Mouse (Mus musculus) liver, embryonic 14.5 days (tissue): ENCODE measurements around the gene Ghitm.

Source experiments
- CTCF ChIP-seq: IDR thresholded peaks from 2 replicates; pipeline ENCODE4 v1.5.1; 2016; ENCODE audit warnings: antibody characterized with exemption, low read depth, control low read depth
- EP300 ChIP-seq: IDR thresholded peaks from 2 replicates; pipeline ENCODE4 v1.6.1; 2016; ENCODE audit warnings: antibody characterized with exemption, low read depth

DNA sequence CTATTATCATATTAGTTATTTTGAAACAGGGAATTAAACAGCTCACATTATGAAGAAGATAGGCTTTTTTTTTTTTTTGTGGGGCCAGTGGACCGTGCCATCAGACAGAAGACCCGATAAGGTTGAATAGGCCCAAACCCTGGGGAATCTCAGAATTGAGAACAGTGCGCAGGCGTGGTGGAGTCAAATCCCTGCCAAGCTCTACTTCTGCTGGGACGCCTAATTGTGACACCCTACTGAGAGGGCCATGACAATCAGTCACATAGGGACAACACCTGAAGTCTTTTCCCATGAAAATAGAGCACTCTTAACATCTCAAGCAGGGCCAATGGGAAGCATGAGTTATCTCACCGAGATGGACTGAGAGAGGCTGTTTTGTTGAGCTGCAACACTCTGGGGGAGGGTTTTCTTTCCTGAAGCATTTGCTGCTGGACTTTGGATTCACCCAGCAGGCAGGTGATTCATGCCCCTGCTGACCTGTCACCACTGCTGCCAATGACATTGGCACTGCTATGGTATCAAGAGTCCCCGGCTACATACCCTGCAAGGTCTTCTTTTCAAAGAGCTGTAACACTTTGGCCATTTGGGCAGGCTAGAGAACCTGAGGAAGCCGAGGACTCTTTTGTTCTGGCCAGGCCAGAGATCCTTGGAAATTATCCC is 4.1 kb upstream of the Ghitm start:
- no peak for TF ChIP-seq EP300
- no peak for TF ChIP-seq CTCF
